Mouse (Mus musculus) Muller cell, postnatal 12 days (primary cell): Measurements from ENCODE around the gene Gm5934.
"Not testable (repeated sequence)": the region's sequence is repeated elsewhere in the genome, so short reads cannot be mapped to it uniquely, and the experiment has no call there.

Experiments
- DNase-seq: peaks from one replicate; pipeline ENCODE4 v3.0.0-alpha.2; 2015; ENCODE audit errors: inconsistent ontology term

The Gm5934 gene

GRCm38 (mm10) chrX:24500660-24501059 lies at the start of gene Gm5934:
Gene Gm5934 (minus strand): TSS chrX:24500760.
- not testable (repeated sequence) for DNase-seq
